Mouse (Mus musculus) liver, embryonic 16.5 days (tissue): ENCODE measurements around the gene Sema3g. TPM values are rescaled to one million over a fixed set of nuclear protein-coding genes. Genes with fewer than 3 reads are reported as not detected.

Source experiments
- ATAC-seq: fragments of 200-750 bp; cut with Nextera tagmentation; 2 replicates; pipeline ENCODE4 v1.8.0; 2017; ENCODE audit warnings: low read depth, mild to moderate bottlenecking, moderate number of reproducible peaks, moderate library complexity
- H3K27ac ChIP-seq: fragments of 300-500 bp; sonication (generic); 2 replicates; pipeline ENCODE4 v1.5.1; 2014; ENCODE audit warnings: mild to moderate bottlenecking, low read length
- H3K27me3 ChIP-seq: fragments of 300-500 bp; sonication (generic); 2 replicates; pipeline ENCODE4 v1.6.1; 2014; ENCODE audit warnings: low read depth, low read length, mixed read lengths; ENCODE audit not compliant: control insufficient read depth, insufficient read depth
- H3K36me3 ChIP-seq: fragments of 300-500 bp; sonication (generic); 2 replicates; pipeline ENCODE4 v1.6.1; 2014; ENCODE audit warnings: mild to moderate bottlenecking; ENCODE audit not compliant: control insufficient read depth, insufficient read depth
- H3K4me1 ChIP-seq: fragments of 300-500 bp; sonication (generic); 2 replicates; pipeline ENCODE4 v1.6.1; 2014; ENCODE audit warnings: low read depth, low read length, mixed read lengths; ENCODE audit not compliant: control insufficient read depth
- H3K4me2 ChIP-seq: fragments of 300-500 bp; sonication (generic); 2 replicates; pipeline ENCODE4 v1.6.1; 2014; ENCODE audit warnings: low read depth, low read length, mixed read lengths
- H3K4me3 ChIP-seq: fragments of 300-500 bp; sonication (generic); 2 replicates; pipeline ENCODE4 v1.5.1; 2014; ENCODE audit warnings: low read depth, mild to moderate bottlenecking, low read length
- H3K9ac ChIP-seq: fragments of 300-500 bp; sonication (generic); 2 replicates; pipeline ENCODE4 v1.6.1; 2014; ENCODE audit warnings: low read depth, low read length
- H3K9me3 ChIP-seq: fragments of 300-500 bp; sonication (generic); replicated peaks from 2 replicates; pipeline ENCODE4 v1.6.1; 2016; ENCODE audit warnings: low read length; ENCODE audit not compliant: control insufficient read depth
- whole genome bisulfite sequencing: fragments of 180-500 bp; shearing (Covaris S2); extraction: QIAGEN DNeasy Blood & Tissue Kit; methylation state at CpG from one replicate; pipeline ENCODE4 v1.1.7; 2014; ENCODE audit not compliant: insufficient replicate concordance; 5-methylcytosine and 5-hydroxymethylcytosine counted together
- polyA plus RNA-seq: library from polyadenylated mRNA; unstranded; fragments of >200 nt; fragmentation: Nextera tagmentation; extraction: Ambion mirVana; gene quantifications from 2 replicates; pipeline ENCODE4 v1.2.1, GENCODE M21; 2015

Sema3g gene
- polyA plus RNA-seq, 1 experiment from 2014 or later: 0.04 TPM

DNA sequence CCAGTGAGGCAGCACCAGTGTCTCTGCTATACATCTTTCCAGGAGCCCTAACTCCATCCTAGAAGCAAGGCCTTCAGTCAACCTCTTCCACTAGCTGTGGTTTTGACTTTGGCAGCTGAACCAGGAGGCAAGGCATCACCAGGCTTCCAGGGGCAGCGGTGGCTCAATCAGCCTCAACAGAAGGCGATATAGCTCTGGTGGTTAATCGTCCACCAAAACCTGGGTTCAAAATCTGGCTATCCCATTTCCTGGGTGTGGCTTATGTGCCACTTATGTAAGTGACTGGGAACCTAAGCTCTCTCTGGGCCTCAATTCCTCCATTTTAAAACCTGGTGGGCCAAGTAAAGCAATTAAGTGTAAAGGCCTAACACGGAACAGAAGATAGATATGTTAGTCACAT lies 12.8 kb upstream of the Sema3g start:
- H3K4me1 ChIP-seq: peaks cover 22% of the 10 kb centered on the region
- no peak for ATAC-seq
- WGBS: 34% methylated on average over 4 of the region's 4 CpGs

DNA sequence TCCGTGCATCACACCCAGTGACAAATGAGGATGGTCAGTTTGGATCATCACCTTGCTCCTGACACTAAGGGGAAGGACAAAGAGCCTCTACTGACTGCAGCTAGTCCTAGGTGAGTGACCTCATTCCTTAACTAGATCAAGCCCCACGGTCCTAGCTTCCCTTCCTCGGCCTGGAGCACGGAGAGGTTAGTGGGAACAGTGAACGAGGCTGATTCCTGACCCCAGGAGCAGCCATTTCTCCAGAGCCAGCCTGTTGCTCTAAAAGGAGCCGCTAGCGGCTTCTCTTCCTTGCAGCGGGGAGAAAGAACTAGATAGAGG lies 12.5 kb upstream of the Sema3g start:
- Histone ChIP-seq H3K27me3 (no peaks in the 10 kb centered on the region), H3K4me3 (peak overlapping the region; percentile 85), H3K27ac (peak overlapping the region; percentile 85), H3K9me3 (no peaks in the 10 kb centered on the region), H3K9ac (peak overlapping the region; percentile 84), H3K4me2 (peak overlapping the region; percentile 90), H3K4me1 (peaks cover 22% of the 10 kb centered on the region), H3K36me3 (peaks cover 15% of the 10 kb centered on the region)
- 14% methylated on average over 8 of the region's 8 CpGs for WGBS
- no peak for ATAC-seq

More for the DNA sequence above, 12.8 kb upstream of the Sema3g start:
- H3K4me2 ChIP-seq: peak overlapping the region; percentile 90
- peak overlapping the region; percentile 84 for H3K9ac ChIP-seq
- no peaks in the 10 kb centered on the region for H3K27me3 ChIP-seq
- peak overlapping the region; percentile 85 for H3K27ac ChIP-seq
- peak overlapping the region; percentile 85 for H3K4me3 ChIP-seq
- H3K36me3 ChIP-seq: peaks cover 15% of the 10 kb centered on the region
- no peaks in the 10 kb centered on the region for H3K9me3 ChIP-seq

DNA sequence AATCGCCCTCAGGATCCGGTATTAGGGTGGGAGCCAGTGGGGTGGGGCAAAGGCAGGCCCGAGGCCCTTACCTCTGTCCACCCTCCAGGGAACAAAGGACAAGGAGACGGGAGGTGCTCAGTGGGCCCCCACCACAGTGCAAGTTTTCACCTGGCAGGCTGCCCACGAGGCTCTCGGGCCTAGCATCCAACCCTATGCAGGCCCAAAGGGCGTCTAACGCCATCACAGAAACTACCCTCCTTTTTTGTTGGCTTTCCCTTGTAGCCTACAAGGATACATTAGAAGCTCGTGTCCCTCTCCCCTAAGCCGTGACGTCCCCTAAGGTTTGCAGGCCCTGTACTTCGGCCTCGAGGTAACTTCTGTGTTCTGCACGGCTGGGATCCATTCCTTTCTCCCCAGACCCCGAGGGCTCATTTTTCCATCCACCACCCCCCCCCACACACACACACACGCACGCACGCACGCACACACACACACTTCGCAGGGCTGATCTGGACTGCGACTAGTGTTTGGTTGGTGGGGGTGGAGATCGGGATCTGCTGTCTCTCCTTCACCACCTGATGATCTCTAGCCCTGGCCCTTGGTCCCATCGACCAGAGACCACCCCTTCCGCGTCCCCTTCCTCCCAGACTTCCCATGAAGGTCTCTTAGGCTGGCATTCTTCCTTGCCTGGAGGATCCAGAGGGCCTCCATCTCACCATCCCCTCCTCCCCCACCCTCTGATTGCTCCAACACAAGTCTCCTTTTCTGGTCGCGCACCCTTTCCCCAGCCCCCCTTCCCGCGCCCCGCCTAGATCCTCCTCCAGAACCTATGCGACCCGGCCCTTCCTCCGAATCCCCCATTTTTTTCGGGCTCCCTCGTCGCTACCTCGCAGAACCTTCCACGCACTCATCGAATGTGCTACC lies 11.8 kb upstream of the Sema3g start:
- Histone ChIP-seq H3K4me3 (peak overlapping the region; percentile 85), H3K9me3 (no peaks in the 10 kb centered on the region), H3K27me3 (no peaks in the 10 kb centered on the region), H3K4me2 (peak overlapping the region; percentile 90), H3K27ac (peak overlapping the region; percentile 85), H3K36me3 (peaks cover 15% of the 10 kb centered on the region), H3K4me1 (peaks cover 22% of the 10 kb centered on the region), H3K9ac (peak overlapping the region; percentile 84)
- WGBS: under 1% methylated on average over 39 of the region's 39 CpGs
- ATAC-seq: peak; percentile 7; the same call in 1 of the 2 replicates

DNA sequence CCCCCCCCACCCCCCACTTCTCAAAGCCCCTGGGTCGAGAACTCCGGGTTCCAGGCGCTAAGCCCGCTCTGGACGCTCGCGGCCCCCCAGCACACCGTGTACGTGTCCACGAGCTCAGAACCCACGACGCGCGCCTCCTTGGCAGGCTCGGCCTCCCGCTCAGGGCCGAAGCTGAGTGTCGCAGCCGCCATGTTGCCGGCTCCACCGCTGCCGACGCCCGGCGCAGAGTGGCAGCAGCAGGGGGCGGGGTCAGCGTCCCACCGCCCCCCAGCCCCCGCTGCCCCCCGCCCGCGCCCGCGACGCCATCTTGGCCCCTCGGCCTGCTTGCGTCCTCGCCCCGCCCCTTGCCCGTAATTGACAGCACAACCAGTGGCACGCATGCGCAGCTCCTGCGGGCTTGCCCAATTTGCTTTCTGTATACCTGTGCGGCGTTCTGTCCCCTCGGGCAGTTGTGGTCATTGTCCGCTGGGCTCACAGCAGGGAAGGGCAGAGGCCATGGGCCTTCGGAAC lies 11.1 kb upstream of the Sema3g start:
- H3K9me3 ChIP-seq: no peaks in the 10 kb centered on the region
- H3K4me3 ChIP-seq: peak overlapping the region; percentile 85
- H3K4me2 ChIP-seq: peak overlapping the region; percentile 90
- peak overlapping the region; percentile 85 for H3K27ac ChIP-seq
- peak; percentile 77 for ATAC-seq
- H3K4me1 ChIP-seq: peaks cover 22% of the 10 kb centered on the region
- no peaks in the 10 kb centered on the region for H3K27me3 ChIP-seq
- H3K9ac ChIP-seq: peak overlapping the region; percentile 84
- WGBS: 1% methylated on average over 39 of the region's 48 CpGs
- H3K36me3 ChIP-seq: peaks cover 11% of the 10 kb centered on the region

DNA sequence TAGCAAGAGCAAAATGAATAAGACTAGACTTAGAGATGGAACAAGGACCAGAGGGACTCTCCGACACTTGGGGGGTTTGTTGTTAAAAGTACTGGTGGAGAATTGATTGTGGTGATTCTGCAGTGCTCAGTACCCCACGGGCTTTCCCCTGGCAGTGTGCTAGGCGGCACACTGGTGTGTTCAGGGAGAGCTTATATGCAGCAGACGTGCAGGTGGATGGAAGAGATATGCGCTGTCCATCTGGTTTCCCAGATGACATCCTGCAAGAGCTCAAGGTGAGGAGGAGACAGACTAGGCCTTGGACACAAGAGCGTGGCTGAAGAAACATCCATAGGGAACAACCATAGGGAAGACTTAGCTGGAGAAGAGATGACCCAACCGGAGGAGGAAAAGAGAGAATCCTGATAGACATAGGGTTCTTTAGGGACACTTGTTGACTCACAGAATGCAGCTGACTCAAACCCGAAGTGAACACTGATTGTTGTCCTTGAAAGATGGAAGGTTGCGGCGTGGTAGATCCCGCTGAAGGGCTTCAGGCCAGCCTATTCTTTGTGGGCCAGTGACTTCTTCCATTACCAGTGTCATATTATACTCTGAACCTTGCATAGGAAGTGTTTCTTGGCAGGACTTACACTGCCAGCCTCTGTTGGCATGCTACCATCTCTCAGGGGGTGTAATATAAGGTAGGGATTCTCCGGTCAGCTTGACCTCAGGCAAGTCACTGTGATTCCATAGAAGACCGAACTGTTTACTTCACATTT lies 10.4 kb upstream of the Sema3g start:
- ATAC-seq: peak; percentile 63
- Histone ChIP-seq H3K4me3 (peak overlapping the region; percentile 85), H3K4me1 (peaks cover 22% of the 10 kb centered on the region), H3K27ac (peak overlapping the region; percentile 83), H3K9ac (peak overlapping the region; percentile 84), H3K9me3 (no peaks in the 10 kb centered on the region), H3K36me3 (peaks cover 5% of the 10 kb centered on the region; the same call in 1 of the 2 replicates), H3K27me3 (no peaks in the 10 kb centered on the region), H3K4me2 (peak overlapping the region; percentile 90)
- 61% methylated on average over 13 of the region's 13 CpGs for WGBS

DNA sequence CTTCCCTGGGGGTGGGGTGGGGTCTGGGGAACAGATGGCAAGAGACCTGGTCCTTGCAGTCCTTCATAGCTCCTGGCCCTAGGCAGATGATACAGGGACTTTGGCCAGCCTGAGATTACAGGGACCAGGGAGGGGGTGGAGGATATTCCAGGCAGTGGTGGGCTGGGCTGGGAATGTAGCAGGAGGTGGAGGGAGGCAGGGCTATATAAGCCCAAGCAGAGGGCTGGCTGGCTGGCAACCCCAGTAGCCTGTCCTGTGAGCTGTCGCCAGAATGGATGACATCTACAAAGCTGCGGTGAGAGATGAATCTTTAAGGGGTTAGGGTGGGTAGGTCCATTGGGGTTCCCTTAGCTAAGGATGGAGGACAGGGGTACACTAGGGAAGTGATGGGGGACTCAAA lies 9.6 kb upstream of the Sema3g start, which contains the start of gene Tnnc1:
TSS of gene Tnnc1 (plus strand) at position 229 of the 400 bp plus-strand sequence.
- no peaks in the 10 kb centered on the region for H3K9me3 ChIP-seq
- 69% methylated on average over 2 of the region's 2 CpGs for WGBS
- H3K4me1 ChIP-seq: peaks cover 24% of the 10 kb centered on the region
- peak within 1 kb of the TSS; percentile 85 for H3K4me3 ChIP-seq
- ATAC-seq: peak; percentile 47
- no peaks in the 10 kb centered on the region for H3K27me3 ChIP-seq
- peak within 1 kb of the TSS; percentile 90 for H3K4me2 ChIP-seq
- H3K36me3 ChIP-seq: peaks cover 3% of the 10 kb centered on the region; the same call in 1 of the 2 replicates
- peak within 1 kb of the TSS; percentile 83 for H3K27ac ChIP-seq
- H3K9ac ChIP-seq: peak within 1 kb of the TSS; percentile 84

DNA sequence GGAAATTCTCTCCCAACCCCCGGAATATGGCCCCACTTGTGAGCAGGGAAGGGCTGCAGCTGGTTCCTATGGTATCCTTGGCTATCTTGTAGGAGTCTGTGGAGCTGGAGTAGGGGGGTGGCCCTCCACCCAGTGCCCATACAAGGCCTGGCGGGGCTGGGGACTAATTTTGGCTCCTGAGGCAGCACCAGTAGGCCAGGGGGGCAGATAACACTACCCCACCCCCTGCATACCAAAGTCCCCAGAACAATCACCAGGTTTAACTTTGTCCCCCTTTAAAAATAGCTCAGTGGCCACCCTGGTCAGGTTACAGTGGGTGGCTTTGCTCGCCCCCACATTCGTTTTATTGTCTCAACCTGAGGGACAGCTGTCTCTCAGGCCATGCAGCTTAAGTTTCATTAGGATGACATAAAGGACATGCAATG lies 8.5 kb upstream of the Sema3g start:
- Histone ChIP-seq H3K9me3 (no peaks in the 10 kb centered on the region), H3K9ac (no peak overlapping the region), H3K4me1 (peaks cover 28% of the 10 kb centered on the region), H3K27ac (no peak overlapping the region), H3K4me2 (peak overlapping the region; percentile 18; the same call in 1 of the 2 replicates), H3K36me3 (no peaks in the 10 kb centered on the region), H3K27me3 (no peaks in the 10 kb centered on the region), H3K4me3 (0 out of 2 replicates have a peak overlapping the region, but pooled peaks have one; percentile 3)
- no peak for ATAC-seq
- 53% methylated on average over 4 of the region's 4 CpGs for WGBS

DNA sequence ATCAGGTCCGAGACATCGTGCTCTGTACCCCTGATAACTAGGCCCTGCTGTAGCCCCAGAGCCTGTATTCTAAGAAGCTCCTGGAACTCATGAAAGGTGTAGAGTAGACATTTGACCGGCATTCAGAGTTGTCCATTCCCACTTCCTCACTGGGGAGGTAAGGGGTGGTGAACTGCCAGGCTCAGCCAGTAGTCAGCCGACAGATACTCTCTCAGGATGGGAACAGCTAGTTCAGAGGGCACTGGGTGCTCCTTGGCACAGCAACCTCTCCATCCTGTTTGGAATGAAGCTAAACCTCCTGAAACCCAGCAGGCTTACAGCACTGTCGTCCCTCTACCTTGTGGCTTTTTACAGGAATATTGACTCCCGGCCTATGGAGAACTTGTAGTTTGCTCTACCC lies 5.8 kb upstream of the Sema3g start:
- Histone ChIP-seq H3K4me3 (no peak overlapping the region), H3K27ac (no peak overlapping the region), H3K9me3 (no peaks in the 10 kb centered on the region), H3K4me1 (peaks cover 19% of the 10 kb centered on the region), H3K36me3 (no peaks in the 10 kb centered on the region), H3K27me3 (no peaks in the 10 kb centered on the region), H3K4me2 (no peak overlapping the region), H3K9ac (no peak overlapping the region)
- no peak for ATAC-seq
- 71% methylated on average over 6 of the region's 6 CpGs for WGBS
